Mouse (Mus musculus): ENCODE measurements around the gene Mrpl52. TPM values are rescaled to one million over a fixed set of nuclear protein-coding genes. Genes with fewer than 3 reads are reported as not detected.

Mrpl52 gene
- polyA plus RNA-seq (2012; rRNA removed): 107 and 177 TPM in 2 replicates
- 218 and 228 TPM in 2 replicates for polyA plus RNA-seq (2014; fragmentation: Nextera tagmentation; extraction: Ambion mirVana)

DNA sequence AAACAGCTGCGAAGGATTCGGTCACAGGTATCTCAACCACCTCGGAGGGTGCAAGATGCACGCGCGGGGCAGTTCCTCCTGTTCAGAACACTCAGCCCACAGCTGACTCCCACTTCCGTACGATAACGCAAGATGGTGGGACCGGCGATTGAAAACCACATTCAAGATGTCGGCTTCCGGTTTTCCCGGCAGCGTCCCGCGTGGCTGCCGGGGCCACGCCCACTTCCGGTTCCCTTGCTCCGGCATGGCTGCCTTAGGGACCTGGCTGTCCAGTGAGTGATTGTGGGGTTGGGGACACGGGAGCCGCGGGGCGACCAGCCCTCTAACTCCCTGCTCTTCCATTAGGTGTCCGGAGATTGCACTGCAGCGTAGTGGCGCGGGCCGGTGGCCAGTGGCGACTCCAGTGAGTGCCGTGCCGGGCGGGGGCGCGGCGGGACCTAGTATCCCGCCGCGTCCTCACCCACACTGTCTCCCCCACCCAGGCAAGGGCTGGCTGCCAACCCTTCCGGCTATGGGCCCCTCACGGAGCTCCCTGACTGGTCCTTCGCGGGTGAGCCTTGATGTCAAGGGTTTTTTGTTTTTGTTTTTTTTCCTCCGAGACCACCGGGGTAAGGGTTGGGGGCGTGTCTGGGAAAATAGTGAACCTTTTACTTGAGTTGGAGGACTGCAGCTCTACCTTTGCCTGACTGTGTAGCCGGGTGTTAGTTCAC, at the start of gene Mrpl52:
TSS of gene Mrpl52 (plus strand) at position 221 of the 710 bp plus-strand sequence.
- peaks cover 27 to 48% of the 10 kb centered on the region in 2 experiments for H3K4me1 ChIP-seq (replicated peaks; ENCODE audit: control insufficient read depth in 2 of 2, insufficient read depth in 2 of 2, low read length in 1 of 2)
- WGBS (ENCODE audit: insufficient replicate concordance): under 1% methylated on average over 48 of the region's 48 CpGs
- peak within 1 kb of the TSS; percentile 86 to 94 for H3K4me3 ChIP-seq (ENCODE audit: insufficient read depth in 1 of 2, low read depth in 2 of 2, low read length in 2 of 2)

DNA sequence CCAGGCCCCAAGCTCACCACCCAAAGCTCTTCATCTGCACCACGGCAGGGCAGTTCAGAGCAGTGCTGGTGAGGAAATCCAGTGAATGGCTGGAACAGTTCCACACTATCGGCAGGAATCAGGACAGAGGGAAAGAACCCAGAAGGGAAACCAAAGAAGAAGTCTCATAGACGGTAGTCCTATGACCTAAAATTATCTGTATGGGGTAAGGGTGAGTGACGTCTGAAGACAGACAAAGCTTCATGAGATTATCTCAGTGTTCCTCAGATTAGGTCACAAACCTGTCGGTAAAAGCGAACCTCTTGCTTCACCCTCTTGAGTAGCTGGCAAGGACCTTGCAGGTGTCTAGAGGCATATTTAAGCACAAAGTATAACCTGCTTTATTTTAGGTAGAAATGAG, 49.5 kb upstream of the Mrpl52 start:
- peaks cover 0 to 3% of the 10 kb centered on the region in 2 experiments; a peak in 2 of 4 replicates for H3K4me1 ChIP-seq (replicated peaks; ENCODE audit: control insufficient read depth in 2 of 2, insufficient read depth in 2 of 2, low read length in 1 of 2)
- TF ChIP-seq CTCF (IDR thresholded peaks at IDR 0.05; ENCODE audit: low read depth) (no peak), EP300 (IDR thresholded peaks at IDR 0.05; ENCODE audit: low read depth) (no peak)
- no peak for DNase-seq (ENCODE audit: low read depth in 3 of 3, low spot score in 3 of 3)
- H3K9me3 ChIP-seq (ENCODE audit: control insufficient read depth, low read length): no peaks in the 10 kb centered on the region
- 63% methylated on average over 6 of the region's 6 CpGs for WGBS (ENCODE audit: insufficient replicate concordance)
- no peak overlapping the region for H3K9ac ChIP-seq (replicated peaks)
- no peak overlapping the region for H3K27ac ChIP-seq
- no peaks in the 10 kb centered on the region for H3K36me3 ChIP-seq (replicated peaks; ENCODE audit: control insufficient read depth, insufficient read depth, low read depth)
- no peaks in the 10 kb centered on the region for H3K27me3 ChIP-seq (ENCODE audit: control insufficient read depth, insufficient read depth, low read length)
- no peak for ATAC-seq (ENCODE audit: insufficient read depth)
- H3K4me3 ChIP-seq (ENCODE audit: insufficient read depth in 1 of 2, low read depth in 2 of 2, low read length in 2 of 2): no peak overlapping the region
- no peak overlapping the region for H3K4me2 ChIP-seq (ENCODE audit: low read depth)

More for the DNA sequence above, at the start of gene Mrpl52:
- peak within 1 kb of the TSS; percentile 86 for H3K4me2 ChIP-seq (ENCODE audit: low read depth)
- TF ChIP-seq EP300 (IDR thresholded peaks at IDR 0.05; ENCODE audit: low read depth) (peak; percentile 66), CTCF (IDR thresholded peaks at IDR 0.05; ENCODE audit: low read depth) (no peak)
- no peaks in the 10 kb centered on the region for H3K9me3 ChIP-seq (ENCODE audit: control insufficient read depth, low read length)
- H3K27me3 ChIP-seq (ENCODE audit: control insufficient read depth, insufficient read depth, low read length): peaks cover 15% of the 10 kb centered on the region
- H3K27ac ChIP-seq: peak within 1 kb of the TSS; percentile 66
- peak within 1 kb of the TSS; percentile 63 for H3K9ac ChIP-seq (replicated peaks)
- no peaks in the 10 kb centered on the region; the same call in 1 of the 2 replicates for H3K36me3 ChIP-seq (replicated peaks; ENCODE audit: control insufficient read depth, insufficient read depth, low read depth)
- DNase-seq (ENCODE audit: low read depth in 3 of 3, low spot score in 3 of 3) (peak; percentile 82 to 87 (median 83)), ATAC-seq (ENCODE audit: insufficient read depth) (peak; percentile 72)

DNA sequence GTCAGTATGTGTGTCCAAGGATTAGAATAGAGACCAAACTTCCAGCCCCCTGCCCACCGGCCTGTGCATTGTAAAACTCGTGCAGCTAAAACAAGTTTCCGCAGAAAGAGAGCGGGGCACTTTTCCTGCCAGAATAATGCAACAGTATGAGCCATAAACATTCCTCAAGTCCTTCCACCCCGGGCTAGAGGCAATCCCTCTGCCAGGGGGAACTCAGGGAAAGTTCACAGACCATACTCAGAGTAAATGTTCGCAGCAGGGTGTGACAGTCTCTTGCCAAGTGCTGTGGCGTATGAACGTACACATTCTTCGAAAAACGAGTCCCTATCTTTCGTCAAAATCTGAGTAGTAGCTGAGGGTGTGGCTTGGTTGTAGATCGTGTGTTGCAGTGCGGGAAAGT, 47.1 kb upstream of the Mrpl52 start:
- no peak for ATAC-seq (ENCODE audit: insufficient read depth)
- WGBS (ENCODE audit: insufficient replicate concordance): 40% methylated on average over 13 of the region's 13 CpGs

DNA sequence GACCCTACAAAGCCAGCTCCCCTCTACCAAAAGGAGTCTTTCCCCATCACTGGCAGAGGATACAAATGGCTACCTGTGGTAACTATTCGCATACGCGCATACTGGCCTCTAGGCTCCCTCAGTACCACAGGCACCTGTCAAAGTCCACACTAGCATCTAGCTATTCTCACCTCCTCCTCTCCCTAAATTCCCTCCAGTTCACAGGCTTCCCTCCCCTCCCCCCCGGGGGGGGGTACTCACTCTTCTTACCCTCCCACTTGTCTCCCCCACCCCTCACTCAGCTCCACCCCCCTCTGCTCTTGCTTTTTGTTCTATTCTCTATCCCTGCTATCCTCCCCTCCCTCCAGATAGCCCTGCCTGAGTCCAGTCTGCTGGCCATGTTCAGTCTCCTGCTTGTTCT, 46.1 kb upstream of the Mrpl52 start:
- H3K4me1 ChIP-seq (replicated peaks; ENCODE audit: control insufficient read depth in 2 of 2, insufficient read depth in 2 of 2, low read length in 1 of 2): peaks cover 0 to 22% of the 10 kb centered on the region in 2 experiments; a peak in 2 of 4 replicates
- no peaks in the 10 kb centered on the region for H3K9me3 ChIP-seq (ENCODE audit: control insufficient read depth, low read length)
- H3K4me2 ChIP-seq (ENCODE audit: low read depth): no peak overlapping the region
- H3K27ac ChIP-seq: no peak overlapping the region
- TF ChIP-seq EP300 (IDR thresholded peaks at IDR 0.05; ENCODE audit: low read depth): no peak
- TF ChIP-seq CTCF (IDR thresholded peaks at IDR 0.05; ENCODE audit: low read depth): no peak
- no peak for DNase-seq (ENCODE audit: low read depth in 3 of 3, low spot score in 3 of 3)
- 62% methylated on average over 4 of the region's 4 CpGs for WGBS (ENCODE audit: insufficient replicate concordance)
- no peaks in the 10 kb centered on the region for H3K36me3 ChIP-seq (replicated peaks; ENCODE audit: control insufficient read depth, insufficient read depth, low read depth)
- H3K9ac ChIP-seq (replicated peaks): no peak overlapping the region
- ATAC-seq (ENCODE audit: insufficient read depth): no peak
- no peaks in the 10 kb centered on the region for H3K27me3 ChIP-seq (ENCODE audit: control insufficient read depth, insufficient read depth, low read length)
- no peak overlapping the region for H3K4me3 ChIP-seq (ENCODE audit: insufficient read depth in 1 of 2, low read depth in 2 of 2, low read length in 2 of 2)

More for the DNA sequence above, 47.1 kb upstream of the Mrpl52 start:
- Histone ChIP-seq H3K36me3 (replicated peaks; ENCODE audit: control insufficient read depth, insufficient read depth, low read depth) (no peaks in the 10 kb centered on the region), H3K4me2 (ENCODE audit: low read depth) (no peak overlapping the region), H3K9ac (replicated peaks) (no peak overlapping the region), H3K27me3 (ENCODE audit: control insufficient read depth, insufficient read depth, low read length) (no peaks in the 10 kb centered on the region), H3K9me3 (ENCODE audit: control insufficient read depth, low read length) (no peaks in the 10 kb centered on the region), H3K4me1 (replicated peaks; ENCODE audit: control insufficient read depth in 2 of 2, insufficient read depth in 2 of 2, low read length in 1 of 2) (peaks cover 0 to 22% of the 10 kb centered on the region in 2 experiments; a peak in 2 of 4 replicates), H3K4me3 (ENCODE audit: insufficient read depth in 1 of 2, low read depth in 2 of 2, low read length in 2 of 2) (no peak overlapping the region), H3K27ac (no peak overlapping the region)
- no peak for TF ChIP-seq CTCF (IDR thresholded peaks at IDR 0.05; ENCODE audit: low read depth)
- TF ChIP-seq EP300 (IDR thresholded peaks at IDR 0.05; ENCODE audit: low read depth): no peak
- DNase-seq (ENCODE audit: low read depth in 3 of 3, low spot score in 3 of 3): no peak

DNA sequence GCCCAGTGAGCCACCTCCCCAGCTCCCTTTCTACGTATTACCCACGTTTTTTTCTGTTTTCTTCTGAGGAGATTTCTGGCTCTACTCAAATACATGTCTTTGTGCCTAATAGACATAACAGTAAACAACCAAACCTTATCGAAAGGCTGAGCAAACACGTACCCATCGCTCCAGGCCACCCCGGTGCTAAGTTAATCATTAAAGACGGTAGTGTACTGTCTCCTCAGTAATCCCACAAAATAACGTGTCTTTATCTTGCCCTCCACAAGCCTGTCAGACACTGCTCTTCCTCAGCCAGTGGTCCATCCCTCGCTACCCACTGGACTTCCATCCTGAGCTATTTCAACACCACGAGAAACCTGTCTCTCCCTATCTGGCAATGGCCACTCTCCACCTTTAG, 44.9 kb upstream of the Mrpl52 start:
- H3K27ac ChIP-seq: no peak overlapping the region
- no peak overlapping the region for H3K4me3 ChIP-seq (ENCODE audit: insufficient read depth in 1 of 2, low read depth in 2 of 2, low read length in 2 of 2)
- H3K4me2 ChIP-seq (ENCODE audit: low read depth): peak overlapping the region; percentile 29; the same call in 1 of the 2 replicates
- no peak for DNase-seq (ENCODE audit: low read depth in 3 of 3, low spot score in 3 of 3)
- H3K9me3 ChIP-seq (ENCODE audit: control insufficient read depth, low read length): no peaks in the 10 kb centered on the region
- H3K27me3 ChIP-seq (ENCODE audit: control insufficient read depth, insufficient read depth, low read length): no peaks in the 10 kb centered on the region
- H3K4me1 ChIP-seq (replicated peaks; ENCODE audit: control insufficient read depth in 2 of 2, insufficient read depth in 2 of 2, low read length in 1 of 2): peaks cover 0 to 22% of the 10 kb centered on the region in 2 experiments; a peak in 2 of 4 replicates
- H3K9ac ChIP-seq (replicated peaks): no peak overlapping the region
- TF ChIP-seq EP300 (IDR thresholded peaks at IDR 0.05; ENCODE audit: low read depth): no peak
- TF ChIP-seq CTCF (IDR thresholded peaks at IDR 0.05; ENCODE audit: low read depth): no peak
- no peak for ATAC-seq (ENCODE audit: insufficient read depth)
- no peaks in the 10 kb centered on the region for H3K36me3 ChIP-seq (replicated peaks; ENCODE audit: control insufficient read depth, insufficient read depth, low read depth)
- WGBS (ENCODE audit: insufficient replicate concordance): 55% methylated on average over 10 of the region's 10 CpGs

Measured in liver, embryonic 14.5 days (tissue).